Comparison of ENCODE assay signal across 8 mouse cellular contexts in genomic region chr17:74159443-74159894, GRCm38 (mm10).
DNase-seq lines count a peak whose midpoint lies in the region; ATAC-seq and TF ChIP-seq lines count a peak whose summit lies in the region.

No protein-coding gene starts in this region.

- H3K27ac ChIP-seq in ES-Bruce4 (ENCODE audit: insufficient read depth, low read length): no peak overlapping the region
- H3K27ac ChIP-seq in heart, embryonic 15.5 days: no peak overlapping the region
- no peak overlapping the region for H3K27ac ChIP-seq in kidney, postnatal 0 days

- no peak for TF ChIP-seq POLR2A in ES-Bruce4 (IDR thresholded peaks at IDR 0.05; ENCODE audit: insufficient read depth, low read length)

- no peak overlapping the region for H3K9ac ChIP-seq in ES-Bruce4 (ENCODE audit: low read depth, poor library complexity, severe bottlenecking)
- H3K9ac ChIP-seq in heart, embryonic 15.5 days: 0 out of 2 replicates have a peak overlapping the region, but pooled peaks have one; percentile 30
- no peak overlapping the region for H3K9ac ChIP-seq in kidney, postnatal 0 days (ENCODE audit: low read depth, low read length)

- under 1% methylated on average over 9 of the region's 9 CpGs for WGBS in heart, embryonic 15.5 days
- under 1% methylated on average over 9 of the region's 9 CpGs for WGBS in kidney, postnatal 0 days

- H3K9me3 ChIP-seq in ES-Bruce4 (replicated peaks; ENCODE audit: control insufficient read depth, insufficient read depth, low read length, poor library complexity, severe bottlenecking): no peaks in the 10 kb centered on the region
- no peaks in the 10 kb centered on the region for H3K9me3 ChIP-seq in erythroblast, embryonic 14.5 days (ENCODE audit: control insufficient read depth, low read length)
- H3K9me3 ChIP-seq in heart, embryonic 15.5 days (replicated peaks): no peaks in the 10 kb centered on the region
- no peaks in the 10 kb centered on the region for H3K9me3 ChIP-seq in kidney, postnatal 0 days (replicated peaks; ENCODE audit: low read length)

- peak; percentile 89 for ATAC-seq in heart, embryonic 15.5 days (replicated peaks; ENCODE audit: insufficient number of reproducible peaks, insufficient read depth, low FRiP score, low read depth)
- peak; percentile 92 for ATAC-seq in kidney, postnatal 0 days (replicated peaks; ENCODE audit: low FRiP score, low read depth)

- H3K4me3 ChIP-seq in ES-Bruce4 (ENCODE audit: low read depth, low read length): peak overlapping the region; percentile 64
- H3K4me3 ChIP-seq in erythroblast, embryonic 14.5 days (replicated peaks): peak overlapping the region; percentile 52
- H3K4me3 ChIP-seq in heart, embryonic 15.5 days: peak overlapping the region; percentile 45
- H3K4me3 ChIP-seq in kidney, postnatal 0 days (replicated peaks; ENCODE audit: low read depth, low read length): peak overlapping the region; percentile 25

- DNase-seq in adrenal gland, adult 18-20 months (ENCODE audit: low spot score in 2 of 2): peak; percentile 36 to 45
- DNase-seq in kidney, postnatal 0 days (ENCODE audit: low spot score): peak; percentile 79
- DNase-seq in lung, postnatal 4 days: peak; percentile 71 to 80
- peak; percentile 15 for DNase-seq in right cerebral cortex, postnatal 14 days
- no peak for DNase-seq in left cerebral cortex, adult 18-20 months (ENCODE audit: low spot score in 2 of 2)

- TF ChIP-seq CTCF in ES-Bruce4 (IDR thresholded peaks at IDR 0.05; ENCODE audit: low read depth, low read length): no peak
- TF ChIP-seq CTCF in kidney, postnatal 0 days (IDR thresholded peaks at IDR 0.05; ENCODE audit: low read depth): peak; percentile 24; the same call in 1 of the 2 replicates

- no peaks in the 10 kb centered on the region for H3K27me3 ChIP-seq in ES-Bruce4 (ENCODE audit: control insufficient read depth, insufficient read depth, low read length, poor library complexity, severe bottlenecking)
- H3K27me3 ChIP-seq in erythroblast, embryonic 14.5 days (ENCODE audit: control insufficient read depth): no peaks in the 10 kb centered on the region
- no peaks in the 10 kb centered on the region for H3K27me3 ChIP-seq in heart, embryonic 15.5 days
- no peaks in the 10 kb centered on the region for H3K27me3 ChIP-seq in kidney, postnatal 0 days (ENCODE audit: insufficient read depth, low read length)

- no peaks in the 10 kb centered on the region for H3K36me3 ChIP-seq in ES-Bruce4 (ENCODE audit: control insufficient read depth, insufficient read depth, low read length, poor library complexity, severe bottlenecking)
- no peaks in the 10 kb centered on the region for H3K36me3 ChIP-seq in erythroblast, embryonic 14.5 days (ENCODE audit: control insufficient read depth)
- no peaks in the 10 kb centered on the region for H3K36me3 ChIP-seq in heart, embryonic 15.5 days
- no peaks in the 10 kb centered on the region for H3K36me3 ChIP-seq in kidney, postnatal 0 days (ENCODE audit: insufficient read depth, low read length)

- no peaks in the 10 kb centered on the region for H3K4me1 ChIP-seq in ES-Bruce4 (ENCODE audit: control insufficient read depth, insufficient read depth, low read length)
- H3K4me1 ChIP-seq in erythroblast, embryonic 14.5 days (ENCODE audit: control insufficient read depth): peaks cover 5% of the 10 kb centered on the region
- peaks cover 4% of the 10 kb centered on the region; the same call in 1 of the 2 replicates for H3K4me1 ChIP-seq in heart, embryonic 15.5 days (replicated peaks)
- H3K4me1 ChIP-seq in kidney, postnatal 0 days (replicated peaks; ENCODE audit: insufficient read depth, low read length): no peaks in the 10 kb centered on the region

- TF ChIP-seq EP300 in ES-Bruce4 (IDR thresholded peaks at IDR 0.05; ENCODE audit: insufficient read depth, low read depth, low read length): no peak

- peak overlapping the region; percentile 70 for H3K4me2 ChIP-seq in heart, embryonic 15.5 days
- peak overlapping the region; percentile 52 for H3K4me2 ChIP-seq in kidney, postnatal 0 days (ENCODE audit: low read length)

Comparison
In these comparisons a context has a peak if more than half of its experiments do, and no peak if none do; other contexts are left out.
1. DNase-seq: peak in adrenal gland, adult 18-20 months (2 of 2), kidney, postnatal 0 days (single experiment), lung, postnatal 4 days (2 of 2) and right cerebral cortex, postnatal 14 days (single experiment); none in left cerebral cortex, adult 18-20 months (0 of 2).
2. Peak in every context shown above with its lines, with median percentiles within 50 percentile points of each other: H3K4me3 ChIP-seq.